Mouse (Mus musculus): ENCODE results near the gene Mrps36. TPM values are rescaled to one million over a fixed set of nuclear protein-coding genes. Genes with fewer than 3 reads are reported as not detected.
"Not testable (repeated sequence)": the region's sequence is repeated elsewhere in the genome, so short reads cannot be mapped to it uniquely, and the experiment has no call there.

Gene Mrps36
- polyA plus RNA-seq (2014; fragmentation: Nextera tagmentation; extraction: Ambion mirVana), result 171 and 182 TPM in 2 replicates

- under 1% methylated on average over 51 of the region's 52 CpGs for WGBS
- peak within 1 kb of the TSS; percentile 87 for H3K9ac ChIP-seq (ENCODE audit: low read depth, low read length)
- H3K4me2 ChIP-seq (replicated peaks; ENCODE audit: low read depth, low read length), result peak within 1 kb of the TSS; percentile 62
- H3K4me3 ChIP-seq (ENCODE audit: low read length), result peak within 1 kb of the TSS; percentile 84
- H3K36me3 ChIP-seq (ENCODE audit: control insufficient read depth, insufficient read depth, low read length), result 0 out of 2 replicates have a peak, but pooled peaks cover 2% of the 10 kb centered on the region
- no peaks in the 10 kb centered on the region for H3K9me3 ChIP-seq (ENCODE audit: control insufficient read depth, low read length)
- ATAC-seq (ENCODE audit: low FRiP score, low TSS enrichment), result peak; percentile 96
- H3K27ac ChIP-seq (ENCODE audit: low read depth, low read length), result peak within 1 kb of the TSS; percentile 98
- no peaks in the 10 kb centered on the region for H3K27me3 ChIP-seq (ENCODE audit: control insufficient read depth, insufficient read depth, low read length)
- H3K4me1 ChIP-seq (ENCODE audit: control insufficient read depth, insufficient read depth, low read length), result peaks cover 3% of the 10 kb centered on the region; the same call in 1 of the 2 replicates
These were observed at the start of gene Mrps36 for GRCm38 (mm10) chr13:100744036-100744744. Mrps36 (minus strand) TSS chr13:100744659.

DNA sequence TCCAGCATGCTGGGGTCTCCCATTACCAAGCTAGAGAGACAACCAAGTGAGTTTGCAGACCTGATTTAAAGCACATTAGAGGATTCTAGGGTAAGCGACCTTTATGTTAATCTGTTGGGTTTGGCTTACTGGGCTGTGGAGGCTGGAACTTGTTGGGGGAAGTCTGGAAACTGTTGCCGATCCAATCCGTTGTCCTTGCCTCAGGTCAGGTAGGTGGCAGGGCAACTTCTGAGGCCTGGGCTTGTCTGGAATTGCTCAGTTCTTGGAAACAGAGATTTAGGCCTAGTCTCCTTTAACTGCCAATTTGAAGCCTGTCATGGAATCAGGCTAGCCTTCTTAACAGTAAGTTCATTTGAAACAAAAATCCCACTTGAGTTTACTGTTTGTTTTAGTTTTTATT lies 44.6 kb upstream of the Mrps36 start:
- Histone ChIP-seq H3K9ac (ENCODE audit: low read depth, low read length) (no peak overlapping the region), H3K4me3 (ENCODE audit: low read length) (no peak overlapping the region), H3K36me3 (ENCODE audit: control insufficient read depth, insufficient read depth, low read length) (peaks cover 10% of the 10 kb centered on the region; the same call in 1 of the 2 replicates), H3K27ac (ENCODE audit: low read depth, low read length) (no peak overlapping the region), H3K9me3 (ENCODE audit: control insufficient read depth, low read length) (peaks cover 4% of the 10 kb centered on the region; the same call in 1 of the 2 replicates), H3K4me1 (ENCODE audit: control insufficient read depth, insufficient read depth, low read length) (peaks cover 10% of the 10 kb centered on the region), H3K4me2 (replicated peaks; ENCODE audit: low read depth, low read length) (no peak overlapping the region), H3K27me3 (ENCODE audit: control insufficient read depth, insufficient read depth, low read length) (no peaks in the 10 kb centered on the region)
- WGBS, result 79% methylated on average over 3 of the region's 3 CpGs
- ATAC-seq (ENCODE audit: low FRiP score, low TSS enrichment), result no peak

- H3K9me3 ChIP-seq (ENCODE audit: control insufficient read depth, low read length); H3K9ac ChIP-seq (ENCODE audit: low read depth, low read length); H3K4me3 ChIP-seq (ENCODE audit: low read length); ATAC-seq (ENCODE audit: low FRiP score, low TSS enrichment); H3K4me2 ChIP-seq (replicated peaks; ENCODE audit: low read depth, low read length); H3K27ac ChIP-seq (ENCODE audit: low read depth, low read length); H3K27me3 ChIP-seq (ENCODE audit: control insufficient read depth, insufficient read depth, low read length): not testable (repeated sequence)
- 95% methylated on average over 12 of the region's 14 CpGs for WGBS
- Histone ChIP-seq H3K36me3 (ENCODE audit: control insufficient read depth, insufficient read depth, low read length) (peaks cover 18% of the 10 kb centered on the region; the same call in 1 of the 2 replicates), H3K4me1 (ENCODE audit: control insufficient read depth, insufficient read depth, low read length) (peaks cover 16% of the 10 kb centered on the region)
These were observed 43.6 kb upstream of the Mrps36 start for GRCm38 (mm10) chr13:100788057-100788456.

DNA sequence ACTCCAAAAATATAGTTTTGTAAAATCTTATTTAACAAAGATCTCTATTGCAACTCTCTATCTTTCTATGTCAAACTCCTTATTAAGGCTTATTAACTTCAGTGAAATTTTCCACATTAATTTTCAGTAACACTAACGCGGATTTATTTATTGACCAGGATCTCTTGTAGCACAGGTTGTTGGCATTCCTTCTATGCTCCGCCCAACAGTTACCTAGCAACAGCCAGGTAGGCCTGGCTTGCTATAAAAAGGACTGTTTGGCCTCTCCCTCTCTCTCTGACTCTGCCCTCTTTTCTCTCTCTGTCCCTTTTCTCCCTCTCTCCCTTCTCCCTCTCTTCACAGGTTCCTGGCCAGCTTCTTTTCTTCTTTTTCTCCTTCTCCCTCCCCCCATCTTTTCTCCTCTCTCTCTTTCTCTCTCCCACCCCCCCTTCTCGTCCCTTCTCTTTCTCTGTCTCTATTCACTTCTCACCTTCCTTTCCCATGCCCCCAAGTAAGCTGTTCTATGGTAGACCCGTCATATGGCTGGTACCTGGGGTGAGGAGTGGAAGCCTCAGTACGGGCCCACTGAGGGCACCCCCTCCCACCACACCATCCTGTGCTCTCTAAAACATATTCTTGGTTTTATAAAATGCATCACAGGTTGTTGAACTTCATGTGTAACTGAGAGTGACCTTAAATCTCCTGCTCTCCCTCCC lies 43.0 kb upstream of the Mrps36 start:
- WGBS, result 68% methylated on average over 6 of the region's 6 CpGs
- Histone ChIP-seq H3K4me3 (ENCODE audit: low read length) (no peak overlapping the region), H3K9me3 (ENCODE audit: control insufficient read depth, low read length) (peaks cover 1% of the 10 kb centered on the region; the same call in 1 of the 2 replicates), H3K27ac (ENCODE audit: low read depth, low read length) (no peak overlapping the region), H3K4me2 (replicated peaks; ENCODE audit: low read depth, low read length) (no peak overlapping the region), H3K36me3 (ENCODE audit: control insufficient read depth, insufficient read depth, low read length) (peaks cover 24% of the 10 kb centered on the region), H3K27me3 (ENCODE audit: control insufficient read depth, insufficient read depth, low read length) (no peaks in the 10 kb centered on the region), H3K4me1 (ENCODE audit: control insufficient read depth, insufficient read depth, low read length) (peaks cover 16% of the 10 kb centered on the region), H3K9ac (ENCODE audit: low read depth, low read length) (no peak overlapping the region)
- no peak for ATAC-seq (ENCODE audit: low FRiP score, low TSS enrichment)

GRCm38 (mm10) chr13:100786414-100786867 lies 42.0 kb upstream of the Mrps36 start, which contains the start of gene Ccnb1:
Ccnb1 (minus strand) TSS chr13:100786570.
- Histone ChIP-seq H3K9me3 (ENCODE audit: control insufficient read depth, low read length) (no peaks in the 10 kb centered on the region), H3K27ac (ENCODE audit: low read depth, low read length) (peak within 1 kb of the TSS; percentile 66; the same call in 1 of the 2 replicates), H3K4me3 (ENCODE audit: low read length) (peak within 1 kb of the TSS; percentile 90), H3K36me3 (ENCODE audit: control insufficient read depth, insufficient read depth, low read length) (peaks cover 34% of the 10 kb centered on the region), H3K4me2 (replicated peaks; ENCODE audit: low read depth, low read length) (peak within 1 kb of the TSS; percentile 64), H3K9ac (ENCODE audit: low read depth, low read length) (peak within 1 kb of the TSS; percentile 92), H3K27me3 (ENCODE audit: control insufficient read depth, insufficient read depth, low read length) (no peaks in the 10 kb centered on the region), H3K4me1 (ENCODE audit: control insufficient read depth, insufficient read depth, low read length) (peaks cover 18% of the 10 kb centered on the region)
- ATAC-seq (ENCODE audit: low FRiP score, low TSS enrichment), result peak; percentile 99
- under 1% methylated on average over 35 of the region's 35 CpGs for WGBS

- Histone ChIP-seq H3K4me2 (replicated peaks; ENCODE audit: low read depth, low read length) (peak overlapping the region; percentile 64), H3K27ac (ENCODE audit: low read depth, low read length) (peak overlapping the region; percentile 66; the same call in 1 of the 2 replicates), H3K27me3 (ENCODE audit: control insufficient read depth, insufficient read depth, low read length) (no peaks in the 10 kb centered on the region), H3K4me3 (ENCODE audit: low read length) (peak overlapping the region; percentile 90), H3K9me3 (ENCODE audit: control insufficient read depth, low read length) (no peaks in the 10 kb centered on the region), H3K4me1 (ENCODE audit: control insufficient read depth, insufficient read depth, low read length) (peaks cover 18% of the 10 kb centered on the region), H3K9ac (ENCODE audit: low read depth, low read length) (peak overlapping the region; percentile 92), H3K36me3 (ENCODE audit: control insufficient read depth, insufficient read depth, low read length) (peaks cover 39% of the 10 kb centered on the region)
- under 1% methylated on average over 30 of the region's 30 CpGs for WGBS
- ATAC-seq (ENCODE audit: low FRiP score, low TSS enrichment), result peak; percentile 61
These were observed 41.5 kb upstream of the Mrps36 start for GRCm38 (mm10) chr13:100785806-100786413.

- ATAC-seq (ENCODE audit: low FRiP score, low TSS enrichment), result no peak
- Histone ChIP-seq H3K9me3 (ENCODE audit: control insufficient read depth, low read length) (no peaks in the 10 kb centered on the region), H3K36me3 (ENCODE audit: control insufficient read depth, insufficient read depth, low read length) (peaks cover 40% of the 10 kb centered on the region), H3K9ac (ENCODE audit: low read depth, low read length) (no peak overlapping the region), H3K4me2 (replicated peaks; ENCODE audit: low read depth, low read length) (no peak overlapping the region), H3K4me1 (ENCODE audit: control insufficient read depth, insufficient read depth, low read length) (peaks cover 7% of the 10 kb centered on the region), H3K4me3 (ENCODE audit: low read length) (no peak overlapping the region), H3K27ac (ENCODE audit: low read depth, low read length) (no peak overlapping the region), H3K27me3 (ENCODE audit: control insufficient read depth, insufficient read depth, low read length) (no peaks in the 10 kb centered on the region)
- WGBS, result 83% methylated on average over 3 of the region's 3 CpGs
These were observed 33.0 kb upstream of the Mrps36 start for GRCm38 (mm10) chr13:100777491-100777890.

DNA sequence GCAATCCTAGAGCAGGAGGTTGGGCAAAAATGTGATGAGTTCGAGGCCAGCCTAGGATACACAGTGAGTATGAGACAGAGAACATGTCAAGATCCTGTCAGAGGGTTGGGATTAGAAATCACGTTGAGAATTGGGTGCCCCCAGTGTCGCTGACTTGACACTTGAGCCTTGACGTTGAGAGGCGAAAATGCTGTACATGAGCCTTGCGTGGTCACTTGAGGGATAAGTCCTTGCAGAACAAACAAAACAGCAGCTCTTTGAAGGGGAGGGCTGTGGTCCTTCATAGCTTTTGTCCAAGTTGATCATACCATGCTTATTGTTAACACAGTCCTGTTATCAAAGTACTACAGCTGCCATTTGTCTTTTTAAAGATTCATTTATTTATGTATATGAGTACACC lies 32.3 kb upstream of the Mrps36 start:
- no peaks in the 10 kb centered on the region for H3K27me3 ChIP-seq (ENCODE audit: control insufficient read depth, insufficient read depth, low read length)
- peaks cover 32% of the 10 kb centered on the region for H3K36me3 ChIP-seq (ENCODE audit: control insufficient read depth, insufficient read depth, low read length)
- WGBS, result 65% methylated on average over 6 of the region's 6 CpGs
- no peak overlapping the region for H3K9ac ChIP-seq (ENCODE audit: low read depth, low read length)
- peaks cover 5% of the 10 kb centered on the region for H3K4me1 ChIP-seq (ENCODE audit: control insufficient read depth, insufficient read depth, low read length)
- H3K27ac ChIP-seq (ENCODE audit: low read depth, low read length), result no peak overlapping the region
- no peaks in the 10 kb centered on the region for H3K9me3 ChIP-seq (ENCODE audit: control insufficient read depth, low read length)
- ATAC-seq (ENCODE audit: low FRiP score, low TSS enrichment), result no peak
- no peak overlapping the region for H3K4me2 ChIP-seq (replicated peaks; ENCODE audit: low read depth, low read length)
- no peak overlapping the region for H3K4me3 ChIP-seq (ENCODE audit: low read length)
